Mouse (Mus musculus) right cerebral cortex, adult 2 months (tissue): ENCODE measurements around the gene Myzap.
"Not testable (repeated sequence)": the region's sequence is repeated elsewhere in the genome, so short reads cannot be mapped to it uniquely, and the experiment has no call there.

ENCODE experiments used
- DNase-seq, 2 experiments: peaks; one replicate each; pipeline ENCODE4 v3.0.0; 2021 to 2022; ENCODE audit warnings: low spot score in 2 of 2

Myzap gene

GRCm38 (mm10) chr9:71484871-71485474 is 107.2 kb downstream of the Myzap start:
- DNase-seq: no peak

GRCm38 (mm10) chr9:71483872-71484271 is 108.3 kb downstream of the Myzap start:
- DNase-seq: not testable (repeated sequence)

- DNase-seq: no peak
Measured at GRCm38 (mm10) chr9:71480305-71480704, 111.9 kb downstream of the Myzap start.

- DNase-seq: no peak
Measured at GRCm38 (mm10) chr9:71479413-71479812, 112.7 kb downstream of the Myzap start.

GRCm38 (mm10) chr9:71478596-71478995 is 113.6 kb downstream of the Myzap start:
- DNase-seq: no peak

- DNase-seq: no peak
Measured at GRCm38 (mm10) chr9:71476601-71477000, 115.6 kb downstream of the Myzap start.

GRCm38 (mm10) chr9:71475536-71475935 is 116.6 kb downstream of the Myzap start:
- no peak for DNase-seq

GRCm38 (mm10) chr9:71467434-71467833 is 124.7 kb downstream of the Myzap start:
- DNase-seq: no peak

GRCm38 (mm10) chr9:71466111-71466510 is 126.0 kb downstream of the Myzap start:
- DNase-seq: peak; percentile 22 to 27

GRCm38 (mm10) chr9:71463072-71463667 is 129.0 kb downstream of the Myzap start:
- no peak for DNase-seq

- no peak for DNase-seq
Measured at GRCm38 (mm10) chr9:71456738-71457137, 135.4 kb downstream of the Myzap start.
